Mouse (Mus musculus) left cerebral cortex, adult 11 months (tissue): ENCODE measurements around the gene Cmtm7.

Experiments
- DNase-seq: peaks from one replicate; pipeline ENCODE4 v3.0.0; 2022; ENCODE audit warnings: low spot score

Gene Cmtm7

GRCm38 (mm10) chr9:114781526-114782212, at the start of gene Cmtm7:
TSS of gene Cmtm7 (minus strand) at chr9:114781856.
- no peak for DNase-seq

GRCm38 (mm10) chr9:114830351-114830750, 48.7 kb upstream of the Cmtm7 start:
- no peak for DNase-seq

GRCm38 (mm10) chr9:114829669-114830068, 48.0 kb upstream of the Cmtm7 start:
- no peak for DNase-seq

GRCm38 (mm10) chr9:114828377-114828776, 46.7 kb upstream of the Cmtm7 start:
- no peak for DNase-seq

- no peak for DNase-seq
Observed at GRCm38 (mm10) chr9:114827242-114827852, 45.7 kb upstream of the Cmtm7 start.

GRCm38 (mm10) chr9:114824166-114824565, 42.5 kb upstream of the Cmtm7 start:
- no peak for DNase-seq

GRCm38 (mm10) chr9:114821548-114822289, 40.1 kb upstream of the Cmtm7 start:
- no peak for DNase-seq

- no peak for DNase-seq
Observed at GRCm38 (mm10) chr9:114818918-114819317, 37.3 kb upstream of the Cmtm7 start.

GRCm38 (mm10) chr9:114817012-114817411, 35.4 kb upstream of the Cmtm7 start:
- DNase-seq: no peak

GRCm38 (mm10) chr9:114816121-114816520, 34.5 kb upstream of the Cmtm7 start:
- DNase-seq: no peak

GRCm38 (mm10) chr9:114815315-114815714, 33.7 kb upstream of the Cmtm7 start:
- DNase-seq: no peak

- DNase-seq: no peak
Observed at GRCm38 (mm10) chr9:114812001-114812400, 30.3 kb upstream of the Cmtm7 start.

- DNase-seq: no peak
Observed at GRCm38 (mm10) chr9:114810837-114811236, 29.2 kb upstream of the Cmtm7 start.

- no peak for DNase-seq
Observed at GRCm38 (mm10) chr9:114808671-114809070, 27.0 kb upstream of the Cmtm7 start.

GRCm38 (mm10) chr9:114807261-114807660, 25.6 kb upstream of the Cmtm7 start:
- no peak for DNase-seq

GRCm38 (mm10) chr9:114805151-114805671, 23.6 kb upstream of the Cmtm7 start:
- DNase-seq: peak; percentile 44

- no peak for DNase-seq
Observed at GRCm38 (mm10) chr9:114802191-114802590, 20.5 kb upstream of the Cmtm7 start.

- no peak for DNase-seq
Observed at GRCm38 (mm10) chr9:114801301-114801700, 19.6 kb upstream of the Cmtm7 start.

GRCm38 (mm10) chr9:114799498-114800107, 17.9 kb upstream of the Cmtm7 start:
- no peak for DNase-seq

- no peak for DNase-seq
Observed at GRCm38 (mm10) chr9:114798845-114799244, 17.2 kb upstream of the Cmtm7 start.

- DNase-seq: peak; percentile 83
Observed at GRCm38 (mm10) chr9:114797329-114798004, 15.8 kb upstream of the Cmtm7 start.
